Mouse (Mus musculus): ENCODE measurements around the gene Fam84a. TPM values are rescaled to one million over a fixed set of nuclear protein-coding genes. Genes with fewer than 3 reads are reported as not detected.

Fam84a gene
- 14.6 and 23.2 TPM in 2 replicates for polyA plus RNA-seq (2016; fragmentation: Nextera tagmentation; extraction: Ambion mirVana)

- Histone ChIP-seq H3K4me3 (peak within 1 kb of the TSS; percentile 62), H3K27ac (peak within 1 kb of the TSS; percentile 80), H3K4me1 (replicated peaks) (peaks cover 35% of the 10 kb centered on the region), H3K36me3 (no peaks in the 10 kb centered on the region), H3K9me3 (no peaks in the 10 kb centered on the region), H3K27me3 (ENCODE audit: insufficient read depth, poor library complexity, severe bottlenecking) (peaks cover 48% of the 10 kb centered on the region)
- DNase-seq (ENCODE audit: low spot score): peak; percentile 94
- WGBS: under 1% methylated on average over 31 of the region's 31 CpGs
Measured at GRCm38 (mm10) chr12:14151921-14152320, at the start of gene Fam84a. Fam84a (minus strand) TSS chr12:14152054.

GRCm38 (mm10) chr12:14195479-14195878 is 43.6 kb upstream of the Fam84a start:
- 66% methylated on average over 3 of the region's 3 CpGs for WGBS

GRCm38 (mm10) chr12:14186689-14187195 is 34.9 kb upstream of the Fam84a start:
- H3K27ac ChIP-seq: no peak overlapping the region
- no peaks in the 10 kb centered on the region for H3K27me3 ChIP-seq (ENCODE audit: insufficient read depth, poor library complexity, severe bottlenecking)
- DNase-seq (ENCODE audit: low spot score): no peak
- H3K36me3 ChIP-seq: no peaks in the 10 kb centered on the region
- no peaks in the 10 kb centered on the region for H3K4me1 ChIP-seq (replicated peaks)
- 91% methylated on average over 3 of the region's 3 CpGs for WGBS
- no peaks in the 10 kb centered on the region for H3K9me3 ChIP-seq
- H3K4me3 ChIP-seq: no peak overlapping the region

More at GRCm38 (mm10) chr12:14195479-14195878, 43.6 kb upstream of the Fam84a start:
- no peak for DNase-seq (ENCODE audit: low spot score)
- no peak overlapping the region for H3K4me3 ChIP-seq
- no peaks in the 10 kb centered on the region for H3K9me3 ChIP-seq
- no peaks in the 10 kb centered on the region for H3K36me3 ChIP-seq
- H3K27me3 ChIP-seq (ENCODE audit: insufficient read depth, poor library complexity, severe bottlenecking): no peaks in the 10 kb centered on the region
- no peaks in the 10 kb centered on the region for H3K4me1 ChIP-seq (replicated peaks)
- H3K27ac ChIP-seq: no peak overlapping the region

- WGBS: 83% methylated on average over 2 of the region's 2 CpGs
- no peaks in the 10 kb centered on the region for H3K4me1 ChIP-seq (replicated peaks)
- DNase-seq (ENCODE audit: low spot score): no peak
Measured at GRCm38 (mm10) chr12:14165713-14166112, 13.9 kb upstream of the Fam84a start.

GRCm38 (mm10) chr12:14164936-14165335 is 13.1 kb upstream of the Fam84a start:
- Histone ChIP-seq H3K4me1 (replicated peaks) (no peaks in the 10 kb centered on the region), H3K4me3 (no peak overlapping the region), H3K36me3 (no peaks in the 10 kb centered on the region), H3K27ac (no peak overlapping the region), H3K27me3 (ENCODE audit: insufficient read depth, poor library complexity, severe bottlenecking) (no peaks in the 10 kb centered on the region), H3K9me3 (no peaks in the 10 kb centered on the region)
- WGBS: 94% methylated on average over 1 of the region's 1 CpGs
- no peak for DNase-seq (ENCODE audit: low spot score)

More at GRCm38 (mm10) chr12:14165713-14166112, 13.9 kb upstream of the Fam84a start:
- Histone ChIP-seq H3K27ac (no peak overlapping the region), H3K27me3 (ENCODE audit: insufficient read depth, poor library complexity, severe bottlenecking) (no peaks in the 10 kb centered on the region), H3K4me3 (no peak overlapping the region), H3K36me3 (no peaks in the 10 kb centered on the region), H3K9me3 (no peaks in the 10 kb centered on the region)

GRCm38 (mm10) chr12:14152426-14152825 is 572 bp upstream of the Fam84a start:
- H3K27me3 ChIP-seq (ENCODE audit: insufficient read depth, poor library complexity, severe bottlenecking): peaks cover 46% of the 10 kb centered on the region
- WGBS: 1% methylated on average over 14 of the region's 14 CpGs

GRCm38 (mm10) chr12:14150936-14151631 is 770 bp downstream of the Fam84a start:
- 4% methylated on average over 19 of the region's 19 CpGs for WGBS
- Histone ChIP-seq H3K27me3 (ENCODE audit: insufficient read depth, poor library complexity, severe bottlenecking) (peaks cover 48% of the 10 kb centered on the region), H3K9me3 (no peaks in the 10 kb centered on the region), H3K4me3 (peak overlapping the region; percentile 62), H3K4me1 (replicated peaks) (peaks cover 35% of the 10 kb centered on the region), H3K27ac (peak overlapping the region; percentile 80), H3K36me3 (no peaks in the 10 kb centered on the region)
- DNase-seq (ENCODE audit: low spot score): peak; percentile 37

More at GRCm38 (mm10) chr12:14152426-14152825, 572 bp upstream of the Fam84a start:
- DNase-seq (ENCODE audit: low spot score): peak; percentile 51
- peak overlapping the region; percentile 62 for H3K4me3 ChIP-seq
- no peaks in the 10 kb centered on the region for H3K9me3 ChIP-seq
- peak overlapping the region; percentile 80 for H3K27ac ChIP-seq
- peaks cover 35% of the 10 kb centered on the region for H3K4me1 ChIP-seq (replicated peaks)
- no peaks in the 10 kb centered on the region for H3K36me3 ChIP-seq

GRCm38 (mm10) chr12:14150568-14150909 is 1.3 kb downstream of the Fam84a start:
- Histone ChIP-seq H3K36me3 (no peaks in the 10 kb centered on the region), H3K4me3 (peak overlapping the region; percentile 62), H3K9me3 (no peaks in the 10 kb centered on the region), H3K27me3 (ENCODE audit: insufficient read depth, poor library complexity, severe bottlenecking) (peaks cover 48% of the 10 kb centered on the region), H3K4me1 (replicated peaks) (peaks cover 35% of the 10 kb centered on the region), H3K27ac (peak overlapping the region; percentile 80)
- WGBS: under 1% methylated on average over 20 of the region's 20 CpGs
- DNase-seq (ENCODE audit: low spot score): no peak

GRCm38 (mm10) chr12:14149843-14150567 is 1.8 kb downstream of the Fam84a start:
- Histone ChIP-seq H3K36me3 (no peaks in the 10 kb centered on the region), H3K9me3 (no peaks in the 10 kb centered on the region), H3K4me1 (replicated peaks) (peaks cover 35% of the 10 kb centered on the region), H3K27ac (peak overlapping the region; percentile 80), H3K27me3 (ENCODE audit: insufficient read depth, poor library complexity, severe bottlenecking) (peaks cover 48% of the 10 kb centered on the region), H3K4me3 (peak overlapping the region; percentile 62)
- DNase-seq (ENCODE audit: low spot score): peak; percentile 81
- 1% methylated on average over 59 of the region's 59 CpGs for WGBS

- H3K4me1 ChIP-seq (replicated peaks): peaks cover 35% of the 10 kb centered on the region
- DNase-seq (ENCODE audit: low spot score): no peak
- H3K4me3 ChIP-seq: peak overlapping the region; percentile 62
- H3K36me3 ChIP-seq: no peaks in the 10 kb centered on the region
- peak overlapping the region; percentile 80 for H3K27ac ChIP-seq
- 11% methylated on average over 27 of the region's 27 CpGs for WGBS
- no peaks in the 10 kb centered on the region for H3K9me3 ChIP-seq
- peaks cover 48% of the 10 kb centered on the region for H3K27me3 ChIP-seq (ENCODE audit: insufficient read depth, poor library complexity, severe bottlenecking)
Measured at GRCm38 (mm10) chr12:14149022-14149842, 2.6 kb downstream of the Fam84a start.

- Histone ChIP-seq H3K9me3 (no peaks in the 10 kb centered on the region), H3K4me1 (replicated peaks) (0 out of 2 replicates have a peak, but pooled peaks cover 4% of the 10 kb centered on the region), H3K27me3 (ENCODE audit: insufficient read depth, poor library complexity, severe bottlenecking) (no peaks in the 10 kb centered on the region), H3K4me3 (no peak overlapping the region), H3K27ac (no peak overlapping the region), H3K36me3 (no peaks in the 10 kb centered on the region)
- 87% methylated on average over 1 of the region's 1 CpGs for WGBS
- DNase-seq (ENCODE audit: low spot score): no peak
Measured at GRCm38 (mm10) chr12:14137046-14137445, 14.8 kb downstream of the Fam84a start.

- WGBS: 88% methylated on average over 6 of the region's 6 CpGs
- no peak for DNase-seq (ENCODE audit: low spot score)
- no peaks in the 10 kb centered on the region for H3K4me1 ChIP-seq (replicated peaks)
Measured at GRCm38 (mm10) chr12:14114730-14115129, 37.1 kb downstream of the Fam84a start.

More at GRCm38 (mm10) chr12:14114730-14115129, 37.1 kb downstream of the Fam84a start:
- Histone ChIP-seq H3K36me3 (no peaks in the 10 kb centered on the region), H3K27ac (no peak overlapping the region), H3K4me3 (no peak overlapping the region), H3K27me3 (ENCODE audit: insufficient read depth, poor library complexity, severe bottlenecking) (no peaks in the 10 kb centered on the region), H3K9me3 (no peaks in the 10 kb centered on the region)
